Mouse (Mus musculus): ENCODE results near the gene Rtn4r.

Gene Rtn4r

DNA sequence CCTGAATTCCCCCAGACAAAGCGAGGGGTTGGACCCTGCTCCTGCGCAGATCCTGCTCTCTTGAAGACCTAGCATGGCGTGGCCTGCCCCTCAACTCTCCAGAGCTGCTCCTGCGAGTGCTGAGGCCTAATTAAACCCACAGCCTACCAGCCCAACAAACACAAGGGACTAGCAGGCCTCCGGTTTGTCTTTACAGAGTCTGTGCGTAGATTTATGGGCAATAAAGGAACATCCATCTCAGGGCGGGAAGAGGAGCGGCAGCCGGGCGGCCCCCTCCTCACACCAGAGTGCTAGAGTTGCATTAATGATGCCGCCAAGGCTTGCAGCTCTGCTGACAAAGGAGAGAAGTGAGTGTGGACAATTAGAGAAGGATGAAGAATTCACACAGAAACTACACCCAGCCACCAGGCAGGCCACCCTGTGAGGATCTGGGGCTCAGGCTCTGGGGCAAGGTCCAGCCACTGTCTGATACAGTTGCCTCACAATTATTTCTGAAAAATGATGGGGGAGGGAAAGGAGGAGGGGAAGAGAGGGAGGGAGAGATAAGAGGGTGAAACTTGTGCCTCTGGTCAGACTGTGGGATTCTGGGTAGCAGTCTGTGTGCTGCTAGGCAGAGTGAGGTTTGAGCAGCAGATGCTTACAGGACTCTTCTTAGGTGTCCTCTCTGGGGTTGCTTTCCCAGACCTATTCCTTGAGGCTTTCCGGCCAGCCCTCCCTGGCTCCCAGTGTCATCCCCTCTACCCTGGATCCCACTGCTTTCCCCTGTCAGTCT lies 29.3 kb downstream of the Rtn4r start:
- DNase-seq (ENCODE audit: low read depth, low spot score), result no peak

DNA sequence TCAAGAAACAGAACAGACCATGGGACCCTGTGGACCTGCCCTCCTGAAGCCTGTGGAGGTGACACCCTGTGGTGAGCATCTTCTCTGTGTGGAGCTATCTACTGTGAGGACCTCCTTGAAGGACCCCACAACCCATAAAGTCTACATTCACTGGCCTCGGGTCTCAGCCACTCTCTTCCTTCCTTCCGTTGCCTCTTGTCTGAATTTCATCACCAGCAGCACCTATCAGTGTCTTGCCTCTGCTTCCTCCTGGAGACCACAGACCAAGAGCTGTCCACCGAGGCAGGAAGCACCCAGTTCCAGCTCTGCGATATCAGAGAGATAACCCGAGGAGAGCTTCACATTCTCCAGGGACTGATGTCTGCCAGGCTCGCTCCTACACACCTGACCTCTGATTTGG lies 31.8 kb downstream of the Rtn4r start:
- no peak for DNase-seq (ENCODE audit: low read depth, low spot score)

DNA sequence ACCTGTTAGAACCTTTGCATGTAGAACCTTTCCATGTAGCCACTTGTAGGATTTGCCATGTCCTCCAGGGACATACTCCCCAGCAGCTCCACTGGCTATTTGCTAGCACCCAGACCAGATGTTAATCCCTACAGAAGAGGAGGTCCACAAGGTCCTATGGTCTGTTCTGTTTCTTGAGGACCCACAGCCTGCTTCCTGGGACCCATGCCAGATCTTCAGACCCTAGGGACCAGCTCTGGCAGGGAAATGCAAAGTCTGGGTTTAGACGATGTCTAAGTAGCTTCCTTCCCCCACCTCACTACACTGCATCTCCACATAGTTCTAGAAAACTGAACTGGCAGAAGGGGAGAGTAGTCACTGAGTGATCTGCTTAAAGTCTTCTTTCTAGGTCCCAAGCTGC lies 32.3 kb downstream of the Rtn4r start:
- no peak for DNase-seq (ENCODE audit: low read depth, low spot score)

DNA sequence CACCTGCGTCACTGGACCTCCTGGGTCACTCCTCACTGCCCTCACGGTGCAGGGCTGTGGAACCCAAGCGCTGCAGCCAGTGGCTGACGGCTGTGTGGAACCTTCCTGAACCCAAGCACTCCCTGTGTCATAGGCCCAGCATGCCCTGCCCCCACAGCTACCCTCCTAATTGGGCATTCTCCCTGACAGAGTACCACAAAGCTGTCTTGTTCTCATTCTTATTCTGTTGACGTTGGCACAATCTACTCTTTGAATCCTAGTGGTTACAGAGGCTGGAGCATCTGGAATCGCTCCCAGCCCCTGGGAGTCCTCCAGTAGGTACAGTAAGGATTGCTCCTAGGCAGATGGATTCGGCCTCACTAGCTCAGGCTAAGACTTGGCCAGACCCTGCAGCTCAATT lies 33.1 kb downstream of the Rtn4r start:
- DNase-seq (ENCODE audit: low read depth, low spot score), result no peak

DNA sequence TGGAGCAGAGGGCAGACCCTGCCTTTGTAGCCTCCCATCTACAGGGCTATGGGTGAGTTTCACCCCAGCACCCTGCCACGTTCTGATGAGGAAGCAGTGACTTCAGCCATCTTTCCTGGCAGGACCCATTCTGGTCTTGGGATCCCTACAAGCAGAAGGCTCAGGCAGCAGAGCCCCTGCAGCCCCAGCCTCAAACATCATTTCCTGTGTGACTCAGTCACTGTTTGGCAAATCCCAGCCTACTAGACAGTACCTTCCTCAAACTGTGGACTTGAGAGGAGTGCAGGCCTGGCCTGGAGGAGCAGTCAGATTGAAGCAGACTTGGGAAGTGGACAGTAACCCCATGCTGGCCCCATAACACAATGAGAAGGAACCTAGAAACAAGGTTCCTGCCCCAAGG lies 33.7 kb downstream of the Rtn4r start:
- DNase-seq (ENCODE audit: low read depth, low spot score), result no peak

DNA sequence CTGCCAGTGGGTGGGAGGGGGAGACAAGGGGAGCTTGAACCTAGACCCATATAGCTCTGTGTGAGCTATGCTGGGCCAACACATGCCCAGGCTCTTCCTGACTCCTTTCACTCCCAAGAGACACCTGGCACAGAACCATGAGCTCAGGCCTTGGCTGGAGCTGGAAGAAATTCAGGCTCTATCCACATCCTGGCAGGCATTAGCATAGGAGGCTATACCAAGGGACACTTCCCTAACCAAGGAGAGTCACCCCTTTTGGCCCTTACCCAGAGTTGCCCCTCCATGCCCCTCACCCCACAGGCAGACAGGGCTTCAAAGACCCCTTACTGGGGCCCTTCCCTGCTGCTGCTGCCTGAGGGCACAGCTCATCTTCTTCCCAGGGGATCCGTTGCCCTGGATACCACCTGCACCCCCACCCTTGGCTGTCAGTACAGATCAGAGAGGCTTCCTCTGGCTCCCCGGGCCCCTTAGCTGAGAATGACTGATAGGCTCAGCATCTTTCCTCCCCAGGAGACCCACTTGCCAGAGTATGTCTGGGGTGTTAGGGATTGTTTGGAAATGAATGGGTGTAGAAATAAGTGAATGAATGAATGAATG lies 37.3 kb downstream of the Rtn4r start:
- DNase-seq (ENCODE audit: low read depth, low spot score), result no peak

DNA sequence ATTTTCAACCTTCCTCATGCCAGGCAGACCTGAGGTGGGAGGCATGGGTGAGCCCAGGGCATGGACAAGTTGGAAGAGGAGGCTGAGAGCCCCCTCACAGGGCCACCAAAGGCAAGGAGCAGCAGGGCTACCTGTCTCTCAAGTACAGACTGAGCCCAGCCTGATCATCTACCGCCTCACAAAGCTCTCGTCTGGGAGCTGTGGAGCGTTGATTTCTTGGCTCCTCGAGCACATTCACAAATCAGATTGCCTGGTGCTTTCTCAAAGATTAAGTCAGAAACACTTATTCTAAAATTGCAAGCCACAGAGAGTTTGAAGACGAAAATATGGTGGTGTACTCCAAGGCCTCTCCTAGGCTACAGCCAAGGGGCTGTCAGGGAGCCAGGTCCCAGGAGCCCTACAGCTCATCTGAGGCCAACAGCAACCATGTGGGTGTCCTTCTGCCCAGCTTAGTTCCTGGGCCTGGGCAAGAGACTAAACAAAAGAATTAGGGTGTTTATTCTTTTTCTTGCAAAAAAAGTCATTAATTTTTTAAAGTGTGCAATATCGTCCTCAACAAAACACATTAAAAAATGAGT lies 39.3 kb downstream of the Rtn4r start:
- DNase-seq (ENCODE audit: low read depth, low spot score), result no peak

DNA sequence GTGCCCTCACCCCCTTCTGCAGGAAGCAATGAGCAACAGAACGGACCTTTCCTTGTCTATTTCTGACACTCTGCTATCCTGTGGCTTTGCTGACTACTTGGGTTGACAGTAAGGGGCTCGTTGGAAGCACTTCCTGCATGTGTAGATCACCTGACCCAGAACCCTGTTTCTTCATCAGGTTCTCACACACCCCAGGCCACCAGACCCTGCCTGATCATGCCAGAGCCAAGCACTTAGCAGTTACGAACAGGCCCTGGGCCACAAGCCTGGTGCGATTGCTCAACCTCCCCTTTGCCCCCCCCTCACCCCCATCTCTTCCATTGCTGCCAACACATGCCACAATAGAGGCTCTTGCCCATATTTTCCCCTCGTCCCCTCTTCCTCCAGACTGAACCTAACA lies 41.7 kb downstream of the Rtn4r start:
- no peak for DNase-seq (ENCODE audit: low read depth, low spot score)

DNA sequence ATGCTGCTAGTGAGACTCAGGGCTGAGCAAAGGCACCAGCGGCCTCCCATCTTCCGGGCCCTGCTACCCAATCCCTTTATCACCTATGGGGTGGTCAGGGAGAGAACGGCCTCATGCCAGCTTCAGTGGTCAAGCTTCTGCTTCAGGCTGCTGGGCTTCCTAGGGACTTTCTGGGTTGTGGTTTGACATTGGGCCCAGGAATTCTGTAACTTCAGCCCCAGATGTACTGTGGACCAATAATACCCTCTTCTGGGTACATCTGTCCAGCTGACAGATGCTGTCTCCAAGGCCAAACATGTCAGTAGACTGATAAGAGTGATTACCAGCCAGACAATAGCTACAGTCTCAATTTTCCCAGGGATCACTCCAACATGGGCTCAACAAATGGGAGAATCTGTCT lies 42.3 kb downstream of the Rtn4r start:
- no peak for DNase-seq (ENCODE audit: low read depth, low spot score)

DNA sequence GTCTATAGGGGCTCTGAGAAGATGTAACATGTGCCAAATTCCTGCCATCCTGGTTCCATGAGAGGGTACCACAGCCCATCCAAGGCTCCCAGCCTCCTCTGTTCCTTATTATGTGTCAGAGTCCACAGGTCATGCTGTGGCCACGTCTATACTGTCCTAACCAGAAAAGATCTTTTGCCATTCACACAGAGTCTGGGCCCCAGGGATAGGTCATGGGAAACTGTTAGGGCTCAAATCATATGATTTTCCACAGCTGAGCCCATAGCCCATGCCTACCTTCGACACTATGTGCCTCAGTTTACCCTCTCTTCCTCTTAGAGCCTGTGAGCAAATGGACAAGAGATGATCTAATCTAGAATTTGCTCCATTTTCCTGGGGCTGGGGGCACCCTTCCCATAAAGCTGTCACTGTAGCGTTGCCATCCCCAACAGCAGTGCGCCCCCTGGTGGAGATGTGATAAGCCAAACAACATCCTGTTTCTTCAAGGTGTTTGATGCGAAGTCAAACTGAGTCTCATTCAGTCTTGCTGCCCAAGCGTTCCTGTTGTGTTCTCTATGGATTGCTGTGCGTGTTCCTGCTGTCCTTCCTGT lies 44.9 kb downstream of the Rtn4r start:
- DNase-seq (ENCODE audit: low read depth, low spot score), result no peak

DNA sequence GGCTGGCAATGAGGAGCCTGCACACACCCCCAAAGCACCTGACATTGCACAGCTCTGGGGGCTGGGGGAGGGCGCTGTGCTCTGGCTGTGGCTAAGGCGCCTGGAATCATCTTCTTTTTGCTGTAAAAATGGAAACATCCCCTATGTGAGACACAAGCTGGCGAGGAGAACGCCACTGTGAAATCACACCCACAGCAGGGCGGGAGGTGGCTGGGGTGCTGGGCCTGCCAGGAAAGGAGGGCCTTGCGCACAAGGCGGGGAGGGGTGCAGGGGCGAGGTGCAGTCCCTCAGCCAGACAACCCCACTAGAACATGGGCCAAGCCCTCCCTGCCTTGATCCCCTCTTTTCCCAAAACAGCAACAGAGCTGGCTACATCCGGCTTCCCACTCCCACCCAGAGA lies 45.8 kb downstream of the Rtn4r start:
- no peak for DNase-seq (ENCODE audit: low read depth, low spot score)

DNA sequence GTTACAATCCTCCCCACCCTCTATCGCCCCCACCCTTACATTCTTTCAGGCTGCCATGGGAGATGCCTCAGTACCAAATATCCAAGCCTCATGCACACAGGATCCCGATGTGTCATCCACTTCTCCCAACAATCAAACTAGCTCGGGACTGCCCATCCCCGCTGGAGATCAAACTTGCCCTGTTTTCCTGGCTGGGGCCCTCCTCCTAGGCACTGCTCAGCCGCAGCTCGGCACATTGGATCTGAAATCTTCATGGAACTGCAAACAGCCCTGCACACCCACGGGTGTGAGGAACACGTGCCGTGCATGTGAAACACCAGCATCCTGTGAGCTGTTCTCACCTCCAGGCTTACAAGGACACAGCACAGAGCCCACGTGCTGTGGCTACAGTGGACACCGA lies 46.3 kb downstream of the Rtn4r start:
- DNase-seq (ENCODE audit: low read depth, low spot score), result no peak

DNA sequence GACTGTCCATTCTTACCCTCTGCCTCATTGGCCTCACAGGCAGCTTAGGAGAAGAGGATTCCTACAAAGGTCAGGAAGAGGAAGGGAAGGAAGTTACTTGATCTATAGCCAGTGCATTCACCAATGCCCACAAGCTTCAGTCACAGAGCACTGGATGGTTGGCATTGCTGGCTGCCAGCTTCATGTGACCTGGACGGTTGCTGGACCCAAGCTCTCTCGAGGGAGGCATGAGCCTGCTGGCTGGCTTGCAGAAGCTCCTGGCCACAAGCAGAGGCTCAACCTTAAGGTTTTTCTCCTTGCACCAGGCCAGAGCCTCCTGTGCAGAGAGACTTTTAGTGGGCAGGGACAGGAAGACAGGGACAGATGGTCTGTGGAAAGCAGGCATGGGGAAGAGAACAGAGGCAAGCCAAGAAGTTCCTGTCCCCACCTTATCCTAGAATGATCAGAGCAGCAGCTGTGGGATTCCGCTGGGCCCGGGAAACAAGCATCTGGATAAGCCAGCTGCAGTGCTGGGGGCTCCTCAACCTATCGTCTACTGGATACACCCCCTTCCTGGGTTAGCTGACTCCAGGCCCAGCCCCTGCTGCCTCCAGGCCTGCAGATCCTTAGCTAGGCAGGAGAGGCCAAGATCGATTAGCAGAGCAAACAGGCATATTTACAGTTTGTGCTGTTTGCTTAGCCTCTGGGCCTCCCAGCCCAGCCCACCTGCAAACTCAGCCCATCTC lies 48.5 kb downstream of the Rtn4r start:
- no peak for DNase-seq (ENCODE audit: low read depth, low spot score)

DNA sequence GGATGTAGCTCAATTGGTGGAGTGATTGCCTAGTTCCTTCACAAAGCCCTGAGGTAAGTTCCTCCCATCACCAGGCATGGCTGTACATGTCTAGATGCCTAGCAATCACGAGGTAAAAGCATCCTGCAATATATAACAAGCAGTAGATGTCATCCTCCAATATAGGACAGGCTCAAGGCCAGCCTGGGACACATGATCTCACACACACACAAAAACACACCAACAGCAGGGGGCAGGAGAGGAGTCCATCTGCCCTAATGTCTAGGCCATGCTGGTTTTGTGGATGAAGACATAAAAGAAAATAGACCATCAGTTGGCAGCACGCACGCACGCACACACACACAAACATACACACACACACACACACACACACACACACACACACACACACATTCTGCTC lies 49.3 kb downstream of the Rtn4r start:
- peak; percentile 53 for DNase-seq (ENCODE audit: low read depth, low spot score)

DNA sequence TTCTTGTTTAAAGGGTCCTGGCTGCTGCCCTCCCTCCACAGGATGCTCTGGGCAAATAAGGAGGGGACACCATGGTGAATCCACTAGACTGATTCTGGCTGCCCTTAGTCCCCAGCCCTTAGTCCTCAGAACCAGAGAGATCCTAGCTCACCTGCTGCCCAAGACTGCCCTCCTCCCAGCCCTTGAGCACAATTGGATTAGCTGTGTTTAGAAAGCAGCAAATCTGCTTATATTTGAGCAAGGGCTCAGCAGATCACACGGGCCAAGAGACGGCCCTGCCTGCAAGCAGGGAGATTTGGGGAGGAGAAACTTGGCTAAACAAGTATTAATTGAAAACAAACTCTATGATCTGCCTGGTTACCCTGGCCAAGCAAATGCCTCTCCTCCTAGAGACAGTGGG lies 52.1 kb downstream of the Rtn4r start:
- no peak for DNase-seq (ENCODE audit: low read depth, low spot score)

DNA sequence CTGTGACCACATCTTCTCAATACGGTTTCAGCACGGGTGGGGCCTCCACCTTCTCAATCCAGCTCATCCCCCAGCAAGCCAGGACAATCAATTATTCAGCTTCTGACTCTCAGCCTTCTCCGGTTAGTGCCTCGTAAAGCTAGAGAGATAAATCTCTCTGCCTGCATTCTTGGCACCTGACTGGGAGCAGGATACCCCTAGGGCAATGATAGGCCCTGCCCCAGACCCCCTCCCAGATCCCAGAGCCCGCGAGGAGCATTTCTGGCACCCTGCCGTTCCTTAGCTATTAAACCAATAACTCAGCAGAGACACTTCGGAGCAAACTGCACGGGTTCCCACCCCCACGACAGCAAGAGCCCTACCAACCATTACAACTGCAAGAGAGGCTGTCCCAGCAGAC lies 54.0 kb downstream of the Rtn4r start:
- DNase-seq (ENCODE audit: low read depth, low spot score), result no peak

DNA sequence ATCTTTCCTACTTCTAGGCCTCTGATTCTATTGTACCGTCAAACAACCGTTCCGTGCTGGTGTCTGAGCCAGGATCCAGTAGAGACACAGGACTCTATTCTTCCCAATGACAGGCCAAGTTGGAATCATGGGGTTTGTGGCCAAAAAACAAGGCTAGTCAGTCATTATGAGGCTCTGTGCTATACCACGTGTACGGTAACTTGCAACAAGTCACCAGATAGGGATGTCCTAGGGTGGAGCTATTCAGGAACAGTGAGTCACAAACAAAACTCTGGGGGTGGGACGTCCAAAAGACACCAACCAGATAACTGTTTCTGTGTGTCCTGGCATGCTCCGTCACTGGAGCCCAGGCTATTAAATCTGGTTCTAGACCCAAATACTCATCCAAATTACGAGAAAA lies 55.3 kb downstream of the Rtn4r start:
- no peak for DNase-seq (ENCODE audit: low read depth, low spot score)

DNA sequence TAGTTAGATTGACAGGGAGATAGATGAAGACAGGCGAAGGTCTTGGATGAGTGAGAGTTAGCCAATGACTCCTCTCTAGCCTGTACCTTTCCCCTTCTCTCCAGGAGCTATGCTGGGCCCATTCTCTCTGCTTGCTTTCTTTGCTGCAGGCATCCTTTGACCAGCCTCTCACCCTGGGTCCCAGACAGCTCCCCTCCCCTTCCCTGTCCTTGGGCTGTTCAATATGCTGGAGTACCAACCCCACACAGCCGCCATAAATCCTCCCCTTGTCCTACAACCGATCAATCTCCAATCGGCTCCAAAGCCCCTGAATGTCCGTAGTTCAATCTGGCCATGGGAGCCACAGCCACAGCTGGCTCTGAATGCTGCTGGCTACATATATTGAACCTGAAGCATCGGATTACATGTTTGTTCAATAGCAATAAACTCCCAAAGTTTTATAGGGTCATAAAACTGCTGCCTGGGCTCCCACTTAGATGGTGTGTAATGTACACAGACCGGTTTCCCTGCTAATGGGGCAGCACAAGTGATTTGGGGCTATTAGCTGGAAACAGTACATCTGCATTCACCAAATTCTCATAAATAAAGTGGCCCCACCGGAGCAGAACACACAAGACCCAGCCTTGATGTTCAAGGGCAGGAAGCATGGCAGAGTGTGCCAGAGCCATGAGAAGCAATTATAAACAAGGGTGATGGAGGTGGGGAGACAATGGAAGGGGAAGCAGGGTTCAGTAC lies 58.4 kb downstream of the Rtn4r start:
- no peak for DNase-seq (ENCODE audit: low read depth, low spot score)

DNA sequence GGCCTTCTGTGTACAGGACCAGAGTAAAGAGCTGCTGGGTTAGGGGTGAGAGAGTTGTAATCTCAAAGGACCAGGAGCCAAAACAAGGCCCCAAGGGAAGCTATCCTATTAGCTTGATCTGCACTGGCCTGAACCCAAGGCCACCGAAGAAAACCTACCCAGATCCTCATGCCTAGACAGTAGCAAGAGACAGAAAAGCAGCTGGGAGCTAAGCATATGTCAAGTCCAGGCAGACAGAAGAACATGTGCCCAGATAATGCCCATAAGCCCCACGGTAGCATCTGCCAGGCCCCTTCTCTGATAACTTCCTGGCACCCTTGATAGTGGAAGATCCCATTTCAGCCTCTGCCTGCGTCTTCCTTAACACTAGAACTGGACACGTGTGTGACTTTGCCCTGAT lies 59.4 kb downstream of the Rtn4r start:
- DNase-seq (ENCODE audit: low read depth, low spot score), result peak; percentile 36

DNA sequence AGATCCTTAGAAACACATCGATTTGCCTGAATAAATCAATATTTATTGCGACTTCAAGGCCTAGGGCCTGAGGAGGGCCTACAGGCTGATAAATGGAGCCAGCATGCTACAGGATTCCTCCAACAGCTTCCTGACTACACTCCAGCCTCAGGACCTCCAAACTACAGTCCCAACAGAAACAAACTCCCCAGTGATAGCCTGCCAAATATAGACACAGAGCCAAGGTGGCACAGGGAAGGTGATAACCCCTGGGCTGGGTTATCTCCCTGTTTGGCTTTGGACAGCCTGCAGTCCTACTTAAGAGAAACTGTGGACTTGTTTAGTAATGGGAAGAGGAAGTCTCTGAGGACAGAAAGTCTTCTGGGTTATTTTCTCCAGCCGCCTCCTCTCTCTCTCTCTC lies 59.8 kb downstream of the Rtn4r start:
- DNase-seq (ENCODE audit: low read depth, low spot score), result no peak

DNA sequence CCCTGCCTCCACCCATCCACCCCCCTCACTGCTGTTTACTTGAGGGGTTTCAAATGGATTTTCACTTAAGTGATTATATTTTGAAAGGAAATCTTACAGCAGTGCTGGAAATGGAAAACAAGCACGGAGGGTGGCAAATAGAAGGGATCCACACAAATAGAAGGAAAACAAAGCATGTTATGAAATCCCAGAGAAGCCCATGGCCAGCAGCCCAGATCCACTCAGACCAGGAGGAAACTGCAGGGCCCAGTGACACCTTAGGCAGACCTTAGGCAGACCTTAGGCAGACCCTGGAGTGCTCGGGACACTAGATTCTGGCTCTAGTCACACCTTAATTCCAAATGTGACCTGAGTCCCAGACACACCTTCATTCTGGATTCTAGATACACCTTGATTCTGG lies 63.6 kb downstream of the Rtn4r start:
- DNase-seq (ENCODE audit: low read depth, low spot score), result no peak
